Mouse (Mus musculus) cerebellum, postnatal 36 days (tissue): ENCODE data around the gene Tppp3.

Experiments used
- DNase-seq, 2 experiments: peaks; one replicate each; pipeline ENCODE4 v3.0.0; 2021 to 2022; ENCODE audit warnings: mixed read lengths in 2 of 2

Tppp3 gene

GRCm38 (mm10) chr8:105484392-105484791, 13.1 kb upstream of the Tppp3 start:
- DNase-seq: peak; percentile 13 to 24

- DNase-seq: no peak
Observed at GRCm38 (mm10) chr8:105484030-105484368, 12.7 kb upstream of the Tppp3 start.

- DNase-seq: peak; percentile 42 to 55
Observed at GRCm38 (mm10) chr8:105483212-105484029, 12.1 kb upstream of the Tppp3 start.

- no peak for DNase-seq
Observed at GRCm38 (mm10) chr8:105482123-105482522, 10.8 kb upstream of the Tppp3 start.

GRCm38 (mm10) chr8:105481453-105481852, 10.1 kb upstream of the Tppp3 start:
- DNase-seq: peak; percentile 19 to 52

GRCm38 (mm10) chr8:105481013-105481412, 9.7 kb upstream of the Tppp3 start:
- no peak for DNase-seq

- DNase-seq: no peak
Observed at GRCm38 (mm10) chr8:105477792-105478191, 6.5 kb upstream of the Tppp3 start.

- peak; percentile 77 for DNase-seq
Observed at GRCm38 (mm10) chr8:105476628-105477413, 5.5 kb upstream of the Tppp3 start.

- no peak for DNase-seq
Observed at GRCm38 (mm10) chr8:105476161-105476560, 4.8 kb upstream of the Tppp3 start.

GRCm38 (mm10) chr8:105475742-105476141, 4.4 kb upstream of the Tppp3 start:
- DNase-seq: no peak

- DNase-seq: no peak
Observed at GRCm38 (mm10) chr8:105475254-105475653, 3.9 kb upstream of the Tppp3 start.

- DNase-seq: no peak
Observed at GRCm38 (mm10) chr8:105474680-105475079, 3.4 kb upstream of the Tppp3 start.

- DNase-seq: no peak
Observed at GRCm38 (mm10) chr8:105473816-105474606, 2.7 kb upstream of the Tppp3 start.

- DNase-seq: no peak
Observed at GRCm38 (mm10) chr8:105472983-105473382, 1.7 kb upstream of the Tppp3 start.

GRCm38 (mm10) chr8:105472414-105472932, 1.1 kb upstream of the Tppp3 start:
- DNase-seq: no peak

GRCm38 (mm10) chr8:105470681-105471313, 529 bp downstream of the Tppp3 start:
- DNase-seq: peak in 1 of 2 experiments; percentile 22

GRCm38 (mm10) chr8:105470262-105470661, 1.1 kb downstream of the Tppp3 start:
- no peak for DNase-seq

GRCm38 (mm10) chr8:105469816-105470215, 1.5 kb downstream of the Tppp3 start:
- no peak for DNase-seq

- DNase-seq: peak; percentile 64 to 68
Observed at GRCm38 (mm10) chr8:105469041-105469695, 2.2 kb downstream of the Tppp3 start.

- peak; percentile 47 to 56 for DNase-seq
Observed at GRCm38 (mm10) chr8:105468002-105468720, 3.2 kb downstream of the Tppp3 start.

- DNase-seq: peak in 1 of 2 experiments; percentile 39
Observed at GRCm38 (mm10) chr8:105467396-105467985, 3.8 kb downstream of the Tppp3 start.
